Mouse (Mus musculus) neural tube, embryonic 15.5 days (tissue): ENCODE measurements at regions not wholly inside any gene's neighbourhood (a gene's known extent, or its start where the extent isn't known, plus 50 kb on each side); places are given as distances from the start of the nearest gene placed in this dataset.
A peak's percentile ranks its signal among the peaks of the same experiment; 100 is the strongest.

Source experiments
- ATAC-seq: fragments of 200-750 bp; cut with Nextera tagmentation; 2 replicates; pipeline ENCODE4 v1.8.0; 2017; ENCODE audit warnings: mild to moderate bottlenecking, moderate TSS enrichment, moderate library complexity; ENCODE audit not compliant: low FRiP score
- H3K27ac ChIP-seq: fragments of 300-500 bp; sonication (generic); replicated peaks from 2 replicates; pipeline ENCODE4 v1.5.1; 2015; ENCODE audit warnings: mild to moderate bottlenecking, inconsistent platforms
- H3K27me3 ChIP-seq: fragments of 300-500 bp; sonication (generic); replicated peaks from 2 replicates; pipeline ENCODE4 v1.6.1; 2015; ENCODE audit warnings: inconsistent platforms
- H3K36me3 ChIP-seq: fragments of 300-500 bp; sonication (generic); 2 replicates; pipeline ENCODE4 v1.6.1; 2015; ENCODE audit warnings: inconsistent platforms
- H3K4me1 ChIP-seq: fragments of 300-500 bp; sonication (generic); 2 replicates; pipeline ENCODE4 v1.6.1; 2015; ENCODE audit warnings: inconsistent platforms
- H3K4me2 ChIP-seq: fragments of 300-500 bp; sonication (generic); 2 replicates; pipeline ENCODE4 v1.6.1; 2015; ENCODE audit warnings: inconsistent platforms, mild to moderate bottlenecking, moderate library complexity
- H3K4me3 ChIP-seq: fragments of 300-500 bp; sonication (generic); replicated peaks from 2 replicates; pipeline ENCODE4 v1.5.1; 2015; ENCODE audit warnings: mild to moderate bottlenecking, inconsistent platforms
- H3K9ac ChIP-seq: fragments of 300-500 bp; sonication (generic); replicated peaks from 2 replicates; pipeline ENCODE4 v1.6.1; 2015; ENCODE audit warnings: mild to moderate bottlenecking, inconsistent platforms
- H3K9me3 ChIP-seq: fragments of 300-500 bp; sonication (generic); replicated peaks from 2 replicates; pipeline ENCODE4 v1.6.1; 2016; ENCODE audit warnings: inconsistent platforms
- WGBS: fragments of 180-500 bp; shearing (Covaris S2); methylation state at CpG from one replicate; pipeline ENCODE4 v1.1.7; 2015; ENCODE audit warnings: mixed read lengths; 5-methylcytosine and 5-hydroxymethylcytosine counted together

DNA sequence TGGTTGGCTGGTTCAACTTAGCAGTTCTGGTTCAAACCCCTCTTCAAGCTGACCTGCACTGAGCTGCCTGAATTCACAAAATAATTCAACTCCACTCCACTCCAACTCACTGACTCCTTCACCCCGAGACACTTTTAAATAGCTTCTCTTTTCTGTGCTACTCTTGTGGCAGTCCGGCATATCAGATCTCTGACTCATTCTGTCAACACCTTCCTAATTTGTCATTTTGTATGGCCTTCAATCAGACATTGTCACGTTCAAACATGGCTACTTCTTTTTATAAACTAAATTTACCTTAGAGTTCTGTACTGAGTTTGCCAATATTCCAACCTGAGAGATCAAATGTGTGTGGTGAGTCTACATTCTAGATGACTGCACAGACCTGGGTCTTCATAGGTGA lies 579.1 kb downstream of the Slitrk1 start:
- Histone ChIP-seq H3K4me2 (no peak overlapping the region), H3K4me1 (no peaks in the 10 kb centered on the region), H3K27ac (no peak overlapping the region), H3K4me3 (no peak overlapping the region), H3K36me3 (no peaks in the 10 kb centered on the region), H3K9ac (no peak overlapping the region), H3K9me3 (no peaks in the 10 kb centered on the region), H3K27me3 (no peaks in the 10 kb centered on the region)
- 83% methylated on average over 3 of the region's 3 CpGs for WGBS
- no peak for ATAC-seq

DNA sequence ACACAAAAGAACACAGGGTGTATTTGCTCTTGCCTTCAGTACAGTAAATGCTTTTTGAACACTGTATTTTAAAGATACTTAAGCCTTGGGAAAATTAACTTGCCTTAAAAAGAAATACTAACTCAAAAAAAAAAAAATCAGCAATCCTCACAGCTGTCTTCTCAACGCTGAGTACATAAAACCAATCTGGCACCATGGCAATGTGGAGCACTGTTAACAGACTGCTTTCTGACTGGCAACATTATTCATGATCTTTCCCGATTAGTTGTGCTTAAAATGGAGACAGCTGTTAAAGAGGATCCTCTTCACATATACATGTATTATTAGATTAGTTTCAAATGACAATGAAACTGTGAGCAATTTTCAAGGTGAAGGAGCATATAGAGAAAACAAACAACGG lies 587.5 kb downstream of the Slitrk1 start:
- 56% methylated on average over 3 of the region's 3 CpGs for WGBS
- H3K27ac ChIP-seq: no peak overlapping the region
- no peak for ATAC-seq
- no peak overlapping the region for H3K9ac ChIP-seq
- no peak overlapping the region for H3K4me2 ChIP-seq
- H3K4me1 ChIP-seq: no peaks in the 10 kb centered on the region
- no peak overlapping the region for H3K4me3 ChIP-seq
- H3K27me3 ChIP-seq: no peaks in the 10 kb centered on the region
- no peaks in the 10 kb centered on the region for H3K9me3 ChIP-seq
- no peaks in the 10 kb centered on the region for H3K36me3 ChIP-seq

GRCm38 (mm10) chr14:108323364-108324037 lies 590.5 kb downstream of the Slitrk1 start:
- Histone ChIP-seq H3K4me3 (no peak overlapping the region), H3K4me1 (no peaks in the 10 kb centered on the region), H3K9me3 (no peaks in the 10 kb centered on the region), H3K27me3 (no peaks in the 10 kb centered on the region), H3K36me3 (no peaks in the 10 kb centered on the region), H3K27ac (no peak overlapping the region), H3K9ac (no peak overlapping the region), H3K4me2 (no peak overlapping the region)
- 96% methylated on average over 1 of the region's 1 CpGs for WGBS
- no peak for ATAC-seq

DNA sequence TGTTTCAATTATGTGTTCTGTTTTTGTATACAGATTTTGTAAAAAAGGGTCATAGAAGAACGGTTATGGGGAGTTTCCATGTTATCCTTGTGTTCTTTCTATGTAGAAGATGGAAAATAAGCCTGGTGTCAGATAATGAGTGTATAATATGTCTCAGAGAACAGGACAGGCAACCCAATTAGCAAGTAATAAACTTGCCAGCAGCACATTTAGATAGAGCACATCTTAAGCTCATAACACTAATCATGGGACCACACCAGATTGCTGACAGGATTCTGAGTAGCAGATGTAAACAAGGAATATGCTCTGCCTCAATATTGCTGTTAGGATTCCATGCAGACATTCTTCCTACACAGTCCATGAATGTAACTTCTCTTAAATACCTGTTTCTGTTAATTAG lies 606.3 kb downstream of the Slitrk1 start:
- Histone ChIP-seq H3K4me1 (no peaks in the 10 kb centered on the region), H3K4me3 (no peak overlapping the region), H3K27me3 (no peaks in the 10 kb centered on the region), H3K27ac (no peak overlapping the region), H3K9ac (no peak overlapping the region), H3K9me3 (no peaks in the 10 kb centered on the region), H3K4me2 (no peak overlapping the region), H3K36me3 (no peaks in the 10 kb centered on the region)
- no peak for ATAC-seq
- 89% methylated on average over 1 of the region's 1 CpGs for WGBS

DNA sequence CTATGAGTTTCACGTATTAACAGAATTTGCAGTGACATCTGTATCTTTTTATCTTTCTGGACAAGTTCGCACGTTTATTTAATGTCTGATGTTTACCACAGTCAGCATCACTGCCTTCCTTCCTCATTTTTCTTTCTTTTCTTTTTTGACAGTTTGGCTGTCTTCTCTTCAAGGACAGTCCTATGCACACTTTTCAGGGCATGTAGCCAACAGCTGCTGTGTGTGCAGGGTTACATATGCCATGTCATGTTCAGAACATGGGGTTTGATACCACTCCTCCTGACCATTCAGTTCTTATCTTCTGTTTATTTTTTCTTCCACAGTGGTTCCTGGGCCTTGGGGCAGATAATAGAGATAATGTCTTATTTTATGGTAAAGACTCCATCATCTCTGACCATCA lies 634.3 kb downstream of the Slitrk1 start:
- Histone ChIP-seq H3K4me2 (no peak overlapping the region), H3K4me3 (no peak overlapping the region), H3K9ac (no peak overlapping the region), H3K27ac (no peak overlapping the region), H3K9me3 (no peaks in the 10 kb centered on the region), H3K36me3 (no peaks in the 10 kb centered on the region), H3K27me3 (no peaks in the 10 kb centered on the region), H3K4me1 (no peaks in the 10 kb centered on the region)
- ATAC-seq: no peak
- WGBS: 87% methylated on average over 3 of the region's 3 CpGs

DNA sequence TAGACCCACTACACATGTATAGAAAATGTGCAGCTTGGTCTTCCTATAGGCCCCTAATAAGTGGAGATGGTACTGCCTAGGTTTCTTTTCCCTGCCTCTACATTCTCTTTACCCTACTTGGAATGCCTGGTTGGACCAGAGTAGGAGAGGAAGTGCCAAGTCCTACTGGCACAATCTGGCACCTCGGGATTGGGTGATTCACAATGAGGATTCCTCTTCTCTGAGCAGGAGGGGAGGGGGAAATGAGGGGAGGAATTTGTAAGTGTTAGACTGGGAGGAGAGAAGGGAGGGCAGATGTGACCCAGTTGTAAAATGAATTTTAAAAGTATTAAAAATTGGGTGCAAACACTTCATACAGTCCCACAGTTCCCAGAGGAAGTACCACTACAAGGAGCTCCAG lies 652.9 kb downstream of the Slitrk1 start:
- Histone ChIP-seq H3K4me2 (no peak overlapping the region), H3K4me1 (no peaks in the 10 kb centered on the region), H3K9me3 (no peaks in the 10 kb centered on the region), H3K27ac (no peak overlapping the region), H3K36me3 (no peaks in the 10 kb centered on the region), H3K9ac (no peak overlapping the region), H3K27me3 (no peaks in the 10 kb centered on the region), H3K4me3 (no peak overlapping the region)
- 63% methylated on average over 1 of the region's 1 CpGs for WGBS
- no peak for ATAC-seq

DNA sequence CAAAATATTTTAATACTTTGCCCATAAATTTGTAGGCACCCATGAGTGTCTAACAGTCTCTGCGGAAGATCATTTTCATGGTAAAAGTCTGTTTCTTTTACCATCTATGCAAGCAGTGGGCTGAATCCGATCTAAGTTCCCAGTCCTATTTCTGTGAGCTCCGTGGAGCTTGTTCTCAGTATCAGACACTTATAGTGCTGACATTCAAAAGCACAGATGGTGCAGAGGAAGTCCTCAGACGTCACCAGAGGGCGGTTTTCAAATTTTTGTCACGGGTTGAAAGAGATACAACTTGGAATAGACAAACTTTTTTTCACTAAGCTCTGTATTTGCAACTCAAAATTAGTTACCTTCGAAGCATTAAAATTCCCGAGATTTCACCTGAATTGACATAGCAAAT lies 666.6 kb downstream of the Slitrk1 start:
- ATAC-seq: no peak
- Histone ChIP-seq H3K9me3 (no peaks in the 10 kb centered on the region), H3K27ac (no peak overlapping the region), H3K4me2 (no peak overlapping the region), H3K4me1 (no peaks in the 10 kb centered on the region), H3K27me3 (no peaks in the 10 kb centered on the region), H3K9ac (no peak overlapping the region), H3K36me3 (no peaks in the 10 kb centered on the region), H3K4me3 (no peak overlapping the region)
- 77% methylated on average over 8 of the region's 8 CpGs for WGBS

GRCm38 (mm10) chr14:108225483-108226124 lies 688.4 kb downstream of the Slitrk1 start:
- Histone ChIP-seq H3K4me2 (no peak overlapping the region), H3K27ac (no peak overlapping the region; the same call in 1 of the 2 replicates), H3K9ac (no peak overlapping the region), H3K27me3 (no peaks in the 10 kb centered on the region), H3K4me3 (no peak overlapping the region), H3K9me3 (no peaks in the 10 kb centered on the region), H3K36me3 (no peaks in the 10 kb centered on the region), H3K4me1 (no peaks in the 10 kb centered on the region)
- ATAC-seq: peak; percentile 73; the same call in 1 of the 2 replicates
- 58% methylated on average over 2 of the region's 2 CpGs for WGBS

DNA sequence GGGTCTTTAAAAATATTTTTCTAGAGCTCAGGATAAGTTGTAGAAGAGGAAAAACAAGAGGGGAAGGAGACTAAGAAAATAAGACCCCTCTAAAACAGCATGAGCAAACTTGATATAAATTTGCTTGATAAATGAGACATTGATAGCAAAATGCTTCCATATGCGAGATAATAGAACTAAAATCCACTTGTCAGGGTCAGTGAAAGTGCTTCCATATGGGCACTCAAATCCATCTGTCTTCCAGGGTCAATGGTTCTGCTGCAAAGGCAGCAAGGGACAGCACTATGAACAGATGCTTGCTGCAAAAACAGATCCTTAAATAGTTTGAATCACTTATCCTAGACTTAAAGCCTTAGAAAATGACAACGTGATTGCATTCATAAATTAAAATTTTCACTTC lies 704.7 kb downstream of the Slitrk1 start:
- no peaks in the 10 kb centered on the region for H3K27me3 ChIP-seq
- 56% methylated on average over 2 of the region's 2 CpGs for WGBS
- H3K9ac ChIP-seq: no peak overlapping the region
- H3K4me1 ChIP-seq: no peaks in the 10 kb centered on the region
- ATAC-seq: no peak
- no peak overlapping the region for H3K4me2 ChIP-seq
- H3K9me3 ChIP-seq: no peaks in the 10 kb centered on the region
- no peaks in the 10 kb centered on the region for H3K36me3 ChIP-seq
- no peak overlapping the region for H3K27ac ChIP-seq
- H3K4me3 ChIP-seq: no peak overlapping the region

- no peak overlapping the region for H3K27ac ChIP-seq
- no peaks in the 10 kb centered on the region for H3K36me3 ChIP-seq
- no peak overlapping the region for H3K4me3 ChIP-seq
- no peaks in the 10 kb centered on the region for H3K9me3 ChIP-seq
- no peak overlapping the region for H3K4me2 ChIP-seq
- no peak for ATAC-seq
- 34% methylated on average over 2 of the region's 2 CpGs for WGBS
- H3K9ac ChIP-seq: no peak overlapping the region
- H3K27me3 ChIP-seq: no peaks in the 10 kb centered on the region
- no peaks in the 10 kb centered on the region for H3K4me1 ChIP-seq
Observed at GRCm38 (mm10) chr14:108199133-108199532, 714.8 kb downstream of the Slitrk1 start.

GRCm38 (mm10) chr14:108180920-108181319 lies 733.0 kb downstream of the Slitrk1 start:
- 86% methylated on average over 2 of the region's 2 CpGs for WGBS
- no peak overlapping the region for H3K27ac ChIP-seq
- ATAC-seq: no peak
- H3K4me2 ChIP-seq: no peak overlapping the region
- H3K9me3 ChIP-seq: no peaks in the 10 kb centered on the region
- H3K36me3 ChIP-seq: no peaks in the 10 kb centered on the region
- no peak overlapping the region for H3K9ac ChIP-seq
- H3K4me3 ChIP-seq: no peak overlapping the region
- no peaks in the 10 kb centered on the region for H3K4me1 ChIP-seq
- H3K27me3 ChIP-seq: no peaks in the 10 kb centered on the region

DNA sequence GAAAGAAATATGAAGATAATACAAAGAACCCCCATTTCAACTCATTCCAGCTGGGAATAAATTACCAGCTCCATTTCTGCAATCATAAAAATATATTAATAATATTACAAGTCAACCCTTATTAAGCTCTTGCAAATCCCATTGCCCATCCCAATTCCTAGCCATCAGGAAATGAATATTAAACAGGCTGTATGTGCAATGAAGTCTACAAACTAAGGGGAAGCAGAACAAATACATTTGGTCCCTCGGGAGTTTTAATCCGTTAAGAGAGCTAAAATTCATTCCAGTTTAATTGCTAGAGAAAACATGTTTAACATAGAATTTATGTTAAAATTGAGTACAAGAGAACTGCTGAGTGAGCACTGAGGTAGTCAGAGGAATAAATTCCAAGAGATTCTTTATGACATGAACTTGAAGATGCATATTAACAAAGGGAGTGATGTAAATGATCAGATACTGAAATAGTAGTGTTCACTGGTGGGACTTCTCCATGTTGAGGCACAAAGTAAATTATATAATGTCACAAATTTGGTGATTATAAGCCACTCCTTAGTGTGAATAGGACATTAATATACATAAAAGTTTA lies 738.6 kb downstream of the Slitrk1 start:
- Histone ChIP-seq H3K27me3 (no peaks in the 10 kb centered on the region), H3K36me3 (no peaks in the 10 kb centered on the region), H3K27ac (no peak overlapping the region), H3K9me3 (no peaks in the 10 kb centered on the region), H3K4me1 (no peaks in the 10 kb centered on the region), H3K4me2 (no peak overlapping the region), H3K4me3 (no peak overlapping the region), H3K9ac (no peak overlapping the region)
- WGBS: 48% methylated on average over 2 of the region's 2 CpGs
- ATAC-seq: no peak
